Mouse (Mus musculus) large intestine, adult 2 months (tissue): Measurements from ENCODE around the gene Gm45208. TPM values are rescaled to one million over a fixed set of nuclear protein-coding genes. Genes with fewer than 3 reads are reported as not detected.

Experiments
- DNase-seq: peaks from one replicate; pipeline ENCODE4 v3.0.0-alpha.2; 2012; ENCODE audit warnings: low read depth, low spot score
- WGBS: fragments of 180-500 bp; shearing (Covaris S2); methylation state at CpG from one replicate; pipeline ENCODE4 v1.1.7; 2018; 5-methylcytosine and 5-hydroxymethylcytosine counted together
- polyA plus RNA-seq: library from polyadenylated mRNA; depleted of rRNA; stranded (reverse); fragments of >200 nt; gene quantifications from 2 replicates; pipeline ENCODE4 v1.2.3, GENCODE M21; 2012; rRNA removed

Gm45208 gene
- polyA plus RNA-seq, 1 experiment: 0.10 TPM

DNA sequence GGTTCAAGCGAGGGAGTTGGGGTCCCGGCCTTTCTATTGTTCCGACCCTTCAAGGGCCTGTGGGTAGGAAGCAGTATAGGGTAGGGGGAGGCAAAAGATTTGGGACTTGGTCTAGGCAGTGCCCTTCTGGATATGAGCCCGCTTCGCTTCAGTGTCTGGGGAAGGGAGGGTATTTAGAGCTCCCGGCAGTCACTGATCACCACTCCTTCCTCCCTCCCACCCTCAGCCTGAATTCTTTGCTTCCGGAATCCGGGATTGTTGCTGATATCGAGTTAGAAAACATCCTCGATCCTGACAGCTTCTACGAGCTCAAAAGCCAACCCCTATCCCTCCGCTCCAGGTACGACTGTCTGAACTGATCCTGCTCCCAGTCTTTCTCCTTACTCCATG, 43.2 kb downstream of the Gm45208 start:
- 33% methylated on average over 13 of the region's 13 CpGs for WGBS
- no peak for DNase-seq

DNA sequence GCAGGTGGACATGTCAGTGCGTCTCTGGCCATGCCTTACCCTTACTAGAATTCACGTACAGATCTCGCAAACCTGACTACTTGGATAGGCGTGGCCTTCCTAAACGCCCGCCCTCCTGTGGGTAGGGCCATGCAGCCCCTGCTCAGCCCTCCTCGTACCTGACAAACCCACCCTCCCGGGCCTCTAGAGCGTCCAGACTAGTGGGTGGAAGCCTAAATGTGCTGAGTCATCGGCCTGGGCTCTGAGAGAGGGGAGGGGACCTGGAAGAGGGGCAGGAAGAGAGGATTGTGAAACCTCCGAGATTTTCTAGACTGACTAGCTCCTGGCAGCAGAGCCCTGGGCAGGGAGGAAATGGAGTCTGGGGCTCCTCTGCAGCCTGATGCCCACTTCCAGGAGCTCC, 43.7 kb downstream of the Gm45208 start:
- no peak for DNase-seq
- WGBS: 23% methylated on average over 11 of the region's 11 CpGs

- no peak for DNase-seq
- 89% methylated on average over 7 of the region's 7 CpGs for WGBS
Measured at GRCm38 (mm10) chrX:7769302-7770017, 47.4 kb downstream of the Gm45208 start.

DNA sequence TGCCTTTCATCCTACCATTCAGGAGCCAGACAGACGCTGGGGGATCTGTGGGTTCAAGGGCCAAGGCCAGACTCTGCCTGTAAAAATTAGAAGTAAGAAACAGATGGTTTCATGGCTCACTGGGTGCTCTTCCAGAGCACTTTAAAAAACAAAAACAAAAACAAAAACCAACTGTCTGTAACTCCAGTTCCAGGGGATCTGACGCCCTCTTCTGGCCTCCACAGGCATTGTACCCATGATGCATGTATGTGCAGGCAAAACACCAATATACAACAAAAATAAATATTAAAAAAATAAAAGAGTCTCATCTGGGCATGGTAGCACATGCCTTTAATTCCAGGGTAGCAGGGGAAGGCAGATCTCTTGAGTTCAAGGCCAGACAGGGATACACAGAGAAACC, 50.7 kb downstream of the Gm45208 start:
- DNase-seq: no peak
- WGBS: 40% methylated on average over 2 of the region's 2 CpGs

GRCm38 (mm10) chrX:7775501-7776205, 53.6 kb downstream of the Gm45208 start:
- 71% methylated on average over 9 of the region's 9 CpGs for WGBS
- DNase-seq: no peak

- DNase-seq: no peak
- WGBS: 35% methylated on average over 8 of the region's 8 CpGs
Measured at GRCm38 (mm10) chrX:7776329-7777082, 54.5 kb downstream of the Gm45208 start.

DNA sequence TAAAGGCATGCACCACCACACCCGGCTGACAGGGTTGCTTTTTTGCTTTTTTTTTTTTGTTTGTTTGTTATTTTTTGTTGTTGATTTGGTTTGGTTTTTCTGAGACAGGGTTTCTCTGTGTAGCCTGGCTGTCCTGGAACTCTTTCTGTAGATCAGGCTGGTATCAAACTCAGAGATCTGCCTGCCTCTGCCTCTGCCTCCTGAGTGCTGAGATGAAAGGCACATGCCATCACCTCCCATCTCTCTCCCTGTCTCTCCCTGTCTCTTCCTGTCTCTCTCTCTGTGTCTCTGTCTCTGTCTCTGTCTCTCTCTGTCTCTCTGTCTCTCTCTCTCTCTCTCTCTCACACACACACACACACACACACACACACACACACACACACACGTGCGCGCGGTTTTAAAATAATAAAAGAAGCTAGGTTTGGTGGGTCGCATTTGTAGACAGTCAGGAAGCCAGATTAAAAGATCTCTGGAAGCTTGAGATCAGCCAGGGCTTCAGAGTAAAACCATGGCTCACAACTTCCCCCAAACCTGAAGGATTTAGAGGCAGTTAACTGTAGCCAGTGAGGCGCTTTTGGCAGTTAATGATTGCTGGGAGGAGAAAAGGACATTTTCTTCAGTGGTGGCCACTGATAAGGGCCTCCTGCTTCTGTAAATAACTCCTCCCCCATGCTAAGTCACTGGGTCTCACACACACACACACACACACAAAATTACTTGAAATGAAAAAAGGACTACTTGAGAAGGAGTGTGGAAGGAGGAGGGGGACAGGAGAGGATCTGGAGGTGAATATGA, 56.6 kb downstream of the Gm45208 start:
- 65% methylated on average over 7 of the region's 7 CpGs for WGBS
- DNase-seq: no peak

- WGBS: 20% methylated on average over 3 of the region's 3 CpGs
- no peak for DNase-seq
Measured at GRCm38 (mm10) chrX:7779294-7779693, 57.2 kb downstream of the Gm45208 start.

Other genes starting within 250 kb of the Gm45208 start
- gene Foxp3, start 148.6 kb upstream of the Gm45208 start, polyA plus RNA-seq: 0.53 and 0.69 TPM in 2 replicates
- 0.60 and 1.8 TPM in 2 replicates for gene Ppp1r3f, start 148.0 kb upstream of the Gm45208 start, polyA plus RNA-seq
- gene Ccdc22, start 116.7 kb upstream of the Gm45208 start, polyA plus RNA-seq: 13.0 TPM in 2 replicates
- 0.01 TPM in 2 replicates for gene Cacna1f, start 115.2 kb upstream of the Gm45208 start, polyA plus RNA-seq
- gene Syp, start 83.8 kb upstream of the Gm45208 start, polyA plus RNA-seq: 4.3 and 5.5 TPM in 2 replicates
- 7.1 and 10.6 TPM in 2 replicates for gene Prickle3, start 65.0 kb upstream of the Gm45208 start, polyA plus RNA-seq
- 278 and 316 TPM in 2 replicates for gene Plp2, start 50.9 kb upstream of the Gm45208 start, polyA plus RNA-seq
- 1.0 and 1.1 TPM in 2 replicates for gene Magix, start 41.0 kb upstream of the Gm45208 start, polyA plus RNA-seq
- gene Gpkow, start 25.1 kb upstream of the Gm45208 start, polyA plus RNA-seq: 5.3 and 7.4 TPM in 2 replicates
- gene Wdr45, start 7.9 kb upstream of the Gm45208 start, polyA plus RNA-seq: 27.0 and 38.0 TPM in 2 replicates
- 28.5 and 28.9 TPM in 2 replicates for gene Praf2, start 6.2 kb downstream of the Gm45208 start, polyA plus RNA-seq
- 10.2 and 20.5 TPM in 2 replicates for gene Ccdc120, start 28.7 kb downstream of the Gm45208 start, polyA plus RNA-seq
- 12.4 and 17.6 TPM in 2 replicates for gene Tfe3, start 40.3 kb downstream of the Gm45208 start, polyA plus RNA-seq
- 19.5 and 33.3 TPM in 2 replicates for gene Gripap1, start 67.5 kb downstream of the Gm45208 start, polyA plus RNA-seq
- gene Kcnd1, start 100.0 kb downstream of the Gm45208 start, polyA plus RNA-seq: 1.0 and 1.2 TPM in 2 replicates
- gene Otud5, start 119.1 kb downstream of the Gm45208 start, polyA plus RNA-seq: 31.4 and 35.7 TPM in 2 replicates
- 13.4 and 13.8 TPM in 2 replicates for gene Pim2, start 156.0 kb downstream of the Gm45208 start, polyA plus RNA-seq
- 118 and 125 TPM in 2 replicates for gene Slc35a2, start 161.8 kb downstream of the Gm45208 start, polyA plus RNA-seq
- 38.8 and 48.6 TPM in 2 replicates for gene Pqbp1, start 177.0 kb downstream of the Gm45208 start, polyA plus RNA-seq
- gene Timm17b, start 177.1 kb downstream of the Gm45208 start, polyA plus RNA-seq: 38.0 and 40.1 TPM in 2 replicates
- not detected in 2 replicates for gene Gm10491, start 185.6 kb downstream of the Gm45208 start, polyA plus RNA-seq
- gene Gm10490, start 187.3 kb downstream of the Gm45208 start, polyA plus RNA-seq: not detected in 2 replicates
- 4.3 and 6.0 TPM in 2 replicates for gene Pcsk1n, start 197.6 kb downstream of the Gm45208 start, polyA plus RNA-seq
- not detected in 2 replicates for gene Eras, start 206.4 kb downstream of the Gm45208 start, polyA plus RNA-seq
- gene Hdac6, start 225.6 kb downstream of the Gm45208 start, polyA plus RNA-seq: 10.8 and 12.5 TPM in 2 replicates